Mouse (Mus musculus) hematopoietic stem cell, adult 5-6 weeks (primary cell): Measurements from ENCODE around the gene Ipcef1. TPM values are rescaled to one million over a fixed set of nuclear protein-coding genes. Genes with fewer than 3 reads are reported as not detected.
A peak's percentile ranks its signal among the peaks of the same experiment; 100 is the strongest.
"Not testable (repeated sequence)": the region's sequence is repeated elsewhere in the genome, so short reads cannot be mapped to it uniquely, and the experiment has no call there.

Source experiments
- ATAC-seq, 2 experiments: fragments of 125-278 bp in 1 of 2; replicated peaks in 1 of 2; 2 replicates each; pipeline ENCODE4 v1.8.0; 2016 to 2017; ENCODE audit warnings: inconsistent platforms in 2 of 2, mild to moderate bottlenecking in 2 of 2, moderate number of reproducible peaks in 2 of 2, low read depth in 1 of 2, moderate TSS enrichment in 1 of 2; ENCODE audit not compliant: low FRiP score in 2 of 2, poor library complexity in 2 of 2, severe bottlenecking in 2 of 2, insufficient read depth in 1 of 2, low TSS enrichment in 1 of 2
- total RNA-seq: library from RNA; stranded (forward); fragments of 172-1452, 232-1000 nt; gene quantifications from 2 replicates; pipeline ENCODE4 v1.2.3, GENCODE M21; 2017

Ipcef1 gene
- total RNA-seq, 1 experiment from 2014 or later, result 15.7 TPM

- ATAC-seq, result no peak
Observed at GRCm38 (mm10) chr10:6930398-6930797, 121.9 kb downstream of the Ipcef1 start.

DNA sequence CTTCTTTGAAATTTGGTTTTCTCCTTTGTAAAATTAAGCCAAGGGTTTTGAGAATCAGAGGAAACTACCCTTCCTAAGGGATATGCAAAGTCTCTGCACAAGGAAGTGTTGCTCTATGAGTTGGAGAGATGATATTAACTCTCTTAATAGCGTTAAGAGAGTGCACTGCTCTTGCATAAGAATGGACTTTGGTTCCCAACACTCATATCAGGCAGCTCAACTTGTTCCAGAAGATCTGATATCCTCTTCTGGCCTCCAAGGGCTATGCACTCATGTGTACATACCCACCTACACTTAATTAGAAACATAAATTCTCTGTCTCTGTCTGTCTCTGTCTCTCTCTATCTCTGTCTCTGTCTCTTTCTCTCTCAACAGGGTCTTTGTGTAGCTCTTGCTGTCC is 123.4 kb downstream of the Ipcef1 start:
- no peak for ATAC-seq

GRCm38 (mm10) chr10:6927600-6928223 is 124.6 kb downstream of the Ipcef1 start:
- ATAC-seq, result no peak

DNA sequence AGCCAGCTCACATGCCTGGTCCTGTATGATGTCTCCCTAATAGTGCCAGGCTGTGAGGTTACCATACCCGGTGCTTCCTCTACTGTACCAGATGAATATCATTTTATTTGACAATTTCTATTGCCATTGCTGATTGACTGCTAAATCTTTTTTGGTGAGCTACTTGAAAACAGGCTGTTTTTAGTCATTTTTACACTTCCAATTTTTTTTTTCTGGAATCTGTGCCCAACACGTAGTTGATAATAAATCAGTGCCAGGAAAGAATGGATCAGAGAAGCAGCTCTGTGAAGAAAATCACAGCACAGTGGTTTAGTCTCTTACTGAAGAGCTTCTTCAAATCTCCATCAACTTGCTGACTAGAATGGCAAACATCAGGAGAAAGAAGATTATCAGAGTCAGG is 125.6 kb downstream of the Ipcef1 start:
- no peak for ATAC-seq

DNA sequence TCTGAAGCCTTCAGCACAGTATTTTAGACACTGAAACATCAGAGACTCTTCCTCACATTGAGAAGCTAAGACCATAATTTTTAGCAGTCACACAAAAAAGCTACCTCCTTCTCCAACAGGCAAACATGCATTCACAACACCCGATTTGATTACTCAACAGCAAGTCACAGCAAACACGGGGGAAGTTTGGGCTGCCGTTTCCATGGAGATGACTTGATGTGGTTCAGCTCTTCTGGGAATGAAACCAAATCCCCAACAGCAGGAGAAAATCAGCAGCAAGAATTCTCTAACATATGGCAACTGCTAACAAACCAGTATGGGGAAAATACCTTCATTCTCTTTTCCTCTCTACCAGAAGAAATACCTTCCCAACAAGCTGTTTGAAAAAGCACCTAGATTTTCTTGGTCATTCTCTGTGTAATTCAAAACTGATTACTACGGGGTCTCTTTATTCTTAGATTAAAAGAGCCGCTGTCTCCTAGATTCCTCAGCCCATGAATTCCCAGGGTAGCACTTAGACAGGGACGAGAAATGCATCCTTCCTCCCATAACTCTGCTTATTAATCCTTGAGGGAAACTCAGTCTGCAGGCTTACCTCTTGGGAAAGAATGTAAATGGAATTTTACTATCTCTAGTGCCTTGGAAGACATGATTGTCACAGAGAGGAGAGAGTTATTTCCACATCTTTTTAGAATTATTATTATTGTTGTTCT is 135.6 kb downstream of the Ipcef1 start:
- ATAC-seq, result peak; percentile 49 to 53; a peak in 1 of 4 replicates

- ATAC-seq, result no peak
Observed at GRCm38 (mm10) chr10:6915991-6916390, 136.3 kb downstream of the Ipcef1 start.

GRCm38 (mm10) chr10:6909763-6910162 is 142.5 kb downstream of the Ipcef1 start:
- ATAC-seq, result no peak

DNA sequence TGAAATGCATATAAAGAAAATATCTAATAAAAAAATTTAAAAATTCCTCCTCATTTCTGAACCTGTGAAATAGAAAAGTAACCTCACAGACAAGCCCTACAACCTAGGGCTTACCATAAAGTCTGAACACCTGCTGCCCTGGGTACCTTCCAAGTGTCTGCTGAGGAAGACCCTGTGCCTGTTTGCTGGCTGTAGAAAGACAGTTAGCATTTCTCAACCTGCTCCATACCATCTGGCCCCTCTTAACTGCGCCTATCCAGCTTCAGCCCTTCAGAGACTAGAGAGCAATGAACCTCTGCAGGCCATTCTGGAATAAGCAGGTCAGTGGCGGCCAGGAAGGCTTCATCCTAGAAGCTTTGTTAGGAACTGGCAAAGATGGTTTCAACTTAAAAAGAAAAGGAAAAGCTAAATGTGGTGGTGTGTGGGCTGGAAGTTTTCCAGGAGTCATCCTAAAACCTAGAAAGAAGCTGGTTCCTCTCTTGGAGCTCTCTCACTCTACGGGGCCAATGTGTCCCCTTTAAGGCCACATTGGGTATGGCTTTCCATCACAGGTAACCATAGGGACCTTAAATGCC is 150.4 kb downstream of the Ipcef1 start:
- ATAC-seq, result no peak

- no peak for ATAC-seq
Observed at GRCm38 (mm10) chr10:6900126-6900525, 152.2 kb downstream of the Ipcef1 start.

- ATAC-seq, result no peak
Observed at GRCm38 (mm10) chr10:6896659-6897303, 155.5 kb downstream of the Ipcef1 start.

- no peak for ATAC-seq
Observed at GRCm38 (mm10) chr10:6895796-6896195, 156.5 kb downstream of the Ipcef1 start.

DNA sequence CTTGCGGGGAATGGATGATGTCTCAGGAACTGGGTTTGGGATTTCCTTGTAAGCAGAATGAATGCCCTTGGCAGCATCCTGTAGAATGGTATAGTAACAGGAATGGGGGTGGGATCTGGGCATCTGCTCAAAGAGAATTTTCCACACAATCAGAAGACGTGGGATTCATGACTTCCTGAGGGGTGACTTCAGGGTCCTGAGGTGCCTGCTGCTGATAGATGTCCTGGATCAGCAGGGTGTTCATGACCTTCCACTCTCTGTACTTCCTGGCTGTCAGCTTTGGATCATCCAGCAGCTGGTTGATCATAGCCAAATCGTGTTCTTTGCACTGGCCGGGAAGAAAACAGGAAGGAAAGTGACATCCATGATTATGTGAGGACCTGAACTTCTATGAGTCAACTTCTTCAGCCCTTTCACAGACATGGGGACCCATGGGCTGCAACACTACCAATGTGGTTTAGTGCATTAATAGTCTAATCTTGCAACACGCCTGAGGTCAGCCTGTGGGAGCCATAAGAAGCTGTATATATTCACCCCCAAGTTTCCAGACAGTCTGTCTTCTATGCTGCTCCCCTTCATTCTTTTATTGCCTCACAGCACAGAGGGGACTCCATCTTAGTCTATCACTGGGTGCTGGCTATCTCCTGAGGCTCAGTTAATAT is 161.8 kb downstream of the Ipcef1 start:
- ATAC-seq, result no peak

DNA sequence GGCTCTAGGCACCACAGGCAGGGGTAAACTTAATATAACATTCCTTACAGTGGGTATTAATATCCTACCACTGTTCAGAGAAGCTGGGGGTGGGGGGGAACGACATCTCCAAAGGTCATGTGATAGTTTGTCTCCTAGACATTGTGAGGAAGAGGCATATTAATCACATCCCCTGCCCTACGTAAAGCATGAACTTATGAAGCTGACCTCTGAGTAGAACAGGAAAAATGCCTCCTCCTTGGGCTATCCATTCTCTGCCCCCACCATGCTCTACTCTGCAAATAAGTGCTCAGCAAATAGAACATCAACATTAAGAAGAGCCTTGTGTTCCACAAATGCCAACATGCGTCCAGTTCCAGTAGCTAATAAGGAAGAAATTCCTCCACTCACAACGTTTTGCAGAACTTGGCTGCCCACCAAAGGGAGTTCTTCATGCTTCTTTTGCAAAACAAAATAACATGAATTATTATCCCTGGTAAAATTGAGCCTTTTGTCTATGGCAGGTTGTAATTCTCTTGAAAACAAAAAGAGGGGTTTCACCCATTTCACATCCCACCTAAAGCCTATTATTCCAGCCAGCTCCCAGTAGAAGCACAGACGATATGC is 162.5 kb downstream of the Ipcef1 start:
- no peak for ATAC-seq

GRCm38 (mm10) chr10:6885460-6885859 is 166.8 kb downstream of the Ipcef1 start:
- ATAC-seq, result no peak; a peak in 1 of 4 replicates

- not testable (repeated sequence) for ATAC-seq
Observed at GRCm38 (mm10) chr10:6882041-6882440, 170.2 kb downstream of the Ipcef1 start.

DNA sequence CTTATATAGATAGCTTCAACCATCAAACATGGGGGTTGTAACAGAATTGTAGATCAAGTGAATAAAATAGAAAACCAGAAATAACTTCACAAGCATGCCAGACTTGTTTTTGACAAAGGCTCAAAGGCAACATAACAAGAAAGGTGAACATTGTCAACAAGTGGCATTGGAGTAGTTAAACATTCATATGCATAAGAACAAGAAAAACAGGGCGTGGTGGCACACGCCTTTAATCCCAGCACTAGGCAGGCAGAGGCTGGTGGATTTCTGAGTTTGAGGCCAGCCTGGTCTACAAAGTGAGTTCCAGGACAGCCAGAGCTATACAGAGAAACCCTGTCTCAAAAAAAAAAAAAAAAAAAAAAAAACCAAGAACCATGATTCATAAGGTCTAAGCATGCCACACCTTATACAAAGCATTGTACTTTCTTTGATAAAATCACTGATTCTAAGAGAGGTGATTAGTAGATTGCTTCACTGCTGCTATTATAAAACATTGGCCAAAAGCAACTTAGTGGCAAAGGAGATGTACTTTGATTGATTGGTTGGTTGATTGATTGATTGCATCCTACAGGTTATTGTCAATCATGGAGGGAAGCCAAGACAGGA is 173.9 kb downstream of the Ipcef1 start:
- no peak for ATAC-seq

DNA sequence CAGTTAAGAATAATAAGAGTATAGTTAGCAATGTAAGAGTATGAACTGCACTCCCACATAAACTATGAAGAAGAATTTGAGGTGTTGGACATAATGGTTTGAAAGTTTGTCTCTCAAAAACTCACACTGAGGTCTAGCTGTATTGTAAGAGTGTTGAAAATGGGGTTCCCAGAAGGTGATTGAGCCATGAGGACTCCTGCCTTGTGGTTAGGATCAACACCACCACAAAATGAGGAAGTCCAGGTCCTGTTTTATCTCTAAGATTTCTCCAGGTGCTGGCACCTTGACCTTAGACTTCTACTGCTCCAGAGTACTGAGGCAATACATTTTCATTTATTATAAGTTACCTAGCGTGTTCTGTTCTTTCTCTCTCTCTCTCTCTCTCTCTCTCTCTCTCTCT is 178.4 kb downstream of the Ipcef1 start:
- peak in 1 of 2 experiments; percentile 29; a peak in 1 of 4 replicates for ATAC-seq
